Mouse (Mus musculus): ENCODE data around the gene Txndc11.
A peak's percentile ranks its signal among the peaks of the same experiment; 100 is the strongest.
"Not testable (repeated sequence)": the region's sequence is repeated elsewhere in the genome, so short reads cannot be mapped to it uniquely, and the experiment has no call there.

Txndc11 gene

DNA sequence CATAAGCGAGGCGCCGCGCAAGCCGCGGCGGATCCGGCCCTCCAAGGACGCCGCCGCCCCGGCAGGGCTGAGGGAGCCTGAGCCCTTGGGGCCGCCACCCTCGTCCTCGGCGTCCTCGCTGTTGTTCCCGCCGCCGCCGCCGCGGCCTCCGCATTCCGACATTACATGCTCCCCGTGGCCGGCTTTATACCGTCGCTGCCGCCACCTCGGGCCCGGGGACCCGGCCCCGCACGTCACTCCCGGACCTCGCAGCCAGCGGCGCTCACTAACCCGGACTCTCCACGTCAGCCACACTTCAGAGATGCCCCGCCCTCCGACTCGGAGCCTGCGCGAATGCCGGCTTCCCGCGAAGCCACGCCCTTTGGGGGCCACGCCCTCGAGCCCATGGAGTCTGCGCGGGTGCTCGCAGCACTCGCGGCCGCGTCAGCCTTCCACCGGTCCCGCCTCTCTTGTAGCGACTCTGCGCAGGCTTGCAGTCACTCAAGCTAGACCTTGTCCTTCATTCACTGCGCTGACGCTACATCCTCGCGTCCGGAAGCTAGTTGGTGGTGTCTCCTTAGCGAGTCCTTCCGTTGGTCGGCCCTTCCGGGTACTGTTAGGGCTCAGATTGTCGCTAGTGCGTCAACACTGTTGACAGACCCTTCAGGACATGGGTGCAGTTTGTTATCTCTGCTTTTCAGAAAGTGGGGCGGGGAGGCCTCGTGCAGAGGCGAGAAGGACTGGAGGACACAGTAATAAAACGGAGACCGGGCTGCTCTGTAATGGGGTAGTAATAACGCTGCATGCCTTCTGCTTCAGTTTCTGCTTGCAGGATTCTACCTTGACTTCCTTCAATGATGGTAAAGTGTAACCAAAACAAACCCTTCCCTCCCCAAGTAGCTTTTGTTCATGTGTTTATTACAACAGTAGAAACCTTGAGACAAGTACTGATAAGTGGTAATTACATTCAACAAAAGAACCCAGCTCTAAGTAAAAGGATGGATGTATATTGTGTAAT, at the start of gene Txndc11:
Txndc11 (minus strand) TSS at position 303 of the 997 bp plus-strand sequence.
- DNase-seq (ENCODE audit: low spot score in 2 of 2) = peak; percentile 100

DNA sequence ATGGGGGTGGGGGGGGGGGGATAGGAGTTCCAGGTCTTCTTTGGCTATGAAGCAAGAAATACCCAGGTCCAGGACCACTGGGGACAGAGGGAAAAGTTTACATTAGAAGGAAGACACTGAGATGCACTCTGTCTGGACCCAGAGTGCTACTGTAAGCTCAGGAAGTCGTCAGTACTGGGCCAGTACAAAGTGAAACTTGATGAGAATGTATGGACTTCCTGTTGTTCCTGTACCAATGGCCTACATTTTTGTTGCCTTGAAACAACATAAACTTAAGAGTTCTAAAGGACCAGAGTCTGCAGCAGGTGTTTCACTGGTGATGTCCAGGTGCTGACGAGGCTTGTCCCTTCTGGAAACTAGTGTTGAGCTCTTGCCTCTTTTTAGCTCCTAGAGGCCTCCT, 43.0 kb upstream of the Txndc11 start:
- no peak for DNase-seq (ENCODE audit: low spot score in 2 of 2)

DNA sequence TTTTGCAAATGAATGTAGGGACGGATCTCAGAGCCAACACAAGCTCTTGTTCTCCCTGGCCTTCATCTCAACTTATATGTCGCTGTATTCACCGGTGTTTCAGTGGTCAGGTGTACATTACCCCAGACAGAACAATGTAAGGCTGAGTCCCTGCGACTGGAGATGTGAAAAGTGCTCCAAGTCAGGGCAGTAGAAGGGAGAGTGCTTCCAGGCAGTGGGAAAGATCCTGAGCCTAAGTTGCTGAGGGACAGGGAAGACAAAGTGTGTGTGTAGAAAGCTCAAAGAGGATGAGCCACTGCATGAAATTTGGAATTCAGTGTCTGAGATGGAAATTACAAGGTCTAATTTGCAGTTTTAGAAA, 42.4 kb upstream of the Txndc11 start:
- DNase-seq (ENCODE audit: low spot score in 2 of 2) = no peak

DNA sequence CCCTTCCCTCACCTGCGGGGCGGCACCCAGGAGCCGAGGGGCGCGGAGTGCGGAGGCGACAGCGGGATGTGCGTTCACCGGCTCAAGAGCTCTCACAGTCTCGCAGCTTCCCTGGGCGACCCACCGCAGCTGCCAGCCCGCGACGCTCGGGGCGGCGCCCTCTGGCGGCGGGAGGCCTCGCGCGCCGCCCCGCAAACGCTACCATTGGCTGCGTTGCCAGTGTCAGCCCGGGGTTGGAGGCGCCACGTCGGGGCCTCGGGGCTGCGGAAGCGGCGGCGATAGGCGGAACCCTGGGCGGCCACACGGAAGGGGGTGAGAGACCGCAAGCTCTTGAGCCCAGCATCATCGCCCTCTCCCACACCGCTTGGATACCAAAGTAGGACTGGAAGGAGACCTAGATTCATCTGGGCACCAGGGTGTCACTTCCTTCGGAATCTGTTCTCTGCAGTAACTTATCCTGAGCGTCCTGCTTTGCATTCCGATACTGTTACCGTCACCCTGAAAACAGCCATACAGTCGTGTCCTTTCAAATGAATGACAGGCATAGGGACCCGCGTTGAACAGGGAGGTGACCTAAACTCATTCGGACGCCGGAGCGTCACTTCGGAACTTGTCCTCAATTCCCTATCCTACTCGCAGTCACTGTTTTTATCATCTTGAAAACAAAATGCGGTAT, 41.9 kb upstream of the Txndc11 start, which contains the start of gene Zc3h7a:
Zc3h7a (minus strand) TSS at position 186 of the 676 bp plus-strand sequence.
- peak; percentile 82 to 92 for DNase-seq (ENCODE audit: low spot score in 2 of 2)

DNA sequence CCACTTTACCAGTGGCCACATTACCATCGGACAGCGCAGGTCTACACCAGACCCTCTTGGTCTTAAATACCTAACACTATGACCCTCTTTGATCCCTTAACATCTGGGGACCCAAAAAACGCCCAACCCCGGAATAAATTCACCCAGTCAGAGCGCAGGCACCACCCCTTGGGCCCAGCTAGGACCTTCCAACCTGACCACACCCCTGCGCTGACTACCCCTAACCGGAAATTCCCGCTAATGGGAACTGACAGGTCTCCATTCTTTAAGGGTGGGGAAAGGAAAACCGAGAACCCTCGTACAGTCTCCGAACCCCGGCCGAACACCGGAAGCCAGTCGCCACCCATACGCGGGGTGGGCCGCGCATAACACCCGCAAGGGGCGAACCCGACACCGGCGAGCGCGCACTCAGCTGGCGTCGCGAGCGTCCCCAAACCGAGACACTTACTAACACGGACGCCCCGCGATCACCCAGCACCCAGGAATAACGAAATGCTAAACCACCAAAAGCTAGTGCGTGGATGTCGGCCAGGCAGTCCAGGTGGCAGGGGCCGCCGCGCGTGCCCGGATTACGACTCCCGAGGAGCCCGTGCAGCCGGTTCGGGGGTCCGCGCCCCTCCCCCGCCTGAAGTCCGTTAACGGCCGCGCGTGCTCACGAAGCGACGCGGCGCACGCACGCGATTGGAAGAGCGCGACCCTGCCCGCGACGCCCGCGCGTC, 41.2 kb upstream of the Txndc11 start:
- DNase-seq (ENCODE audit: low spot score in 2 of 2) = peak; percentile 63 to 69

DNA sequence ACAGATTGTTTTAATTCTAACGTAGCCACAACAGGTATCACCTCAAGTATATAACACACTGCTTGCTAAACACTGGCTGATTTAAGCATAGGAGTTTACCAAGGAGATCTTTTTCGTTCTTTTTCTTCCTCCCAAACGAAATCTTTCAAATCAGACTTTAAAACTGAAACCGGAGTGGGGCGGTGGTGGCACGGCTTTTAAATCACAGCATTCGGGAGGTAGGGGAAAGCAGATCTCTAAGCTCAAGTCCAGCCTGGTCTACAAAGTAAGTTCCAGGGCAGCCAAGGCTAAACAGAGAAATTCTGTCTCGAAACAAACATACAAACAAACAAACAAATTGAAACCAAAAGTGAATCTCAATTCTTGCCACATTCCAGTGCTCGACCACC, 40.6 kb upstream of the Txndc11 start:
- no peak for DNase-seq (ENCODE audit: low spot score in 2 of 2)

DNA sequence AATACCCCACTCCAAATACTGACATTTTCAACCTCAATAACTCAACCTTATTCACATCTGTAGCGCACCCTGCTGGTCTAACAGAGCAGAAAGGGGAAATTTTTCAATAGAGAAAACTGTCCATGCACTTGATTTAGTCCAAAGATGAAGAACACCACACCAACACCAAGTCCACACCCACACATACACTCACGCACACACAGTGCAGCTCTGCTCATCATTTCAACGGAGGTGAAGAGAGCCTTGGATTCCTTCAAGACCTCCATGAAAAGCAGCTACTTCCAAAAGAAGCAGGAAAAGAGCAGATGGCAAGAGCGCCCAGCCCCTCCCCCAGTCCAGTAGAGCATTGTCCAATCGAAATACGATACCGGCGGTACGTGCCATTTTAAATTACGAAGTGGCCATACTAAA, 40.2 kb upstream of the Txndc11 start:
- DNase-seq (ENCODE audit: low spot score in 2 of 2) = peak; percentile 41 to 48

DNA sequence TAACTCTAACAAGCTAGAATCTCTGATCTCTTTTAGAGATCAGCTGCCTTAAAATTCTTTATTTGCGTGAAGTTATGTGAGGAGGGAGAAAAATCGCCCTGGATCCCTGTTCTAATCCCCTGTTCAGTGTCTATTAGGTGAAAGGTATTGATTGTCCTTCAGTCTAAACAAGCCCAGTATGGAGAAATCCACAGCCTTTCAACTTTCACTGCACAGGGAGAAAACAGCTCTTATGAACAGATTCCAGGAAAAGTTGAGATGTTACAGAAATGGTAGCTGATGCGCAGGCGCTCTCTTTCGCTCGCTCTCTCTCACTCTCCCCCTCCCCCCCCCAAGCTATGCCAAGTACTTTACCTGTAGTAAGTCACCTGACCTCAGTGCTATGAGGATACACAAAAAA, 37.2 kb upstream of the Txndc11 start:
- DNase-seq (ENCODE audit: low spot score in 2 of 2) = no peak

DNA sequence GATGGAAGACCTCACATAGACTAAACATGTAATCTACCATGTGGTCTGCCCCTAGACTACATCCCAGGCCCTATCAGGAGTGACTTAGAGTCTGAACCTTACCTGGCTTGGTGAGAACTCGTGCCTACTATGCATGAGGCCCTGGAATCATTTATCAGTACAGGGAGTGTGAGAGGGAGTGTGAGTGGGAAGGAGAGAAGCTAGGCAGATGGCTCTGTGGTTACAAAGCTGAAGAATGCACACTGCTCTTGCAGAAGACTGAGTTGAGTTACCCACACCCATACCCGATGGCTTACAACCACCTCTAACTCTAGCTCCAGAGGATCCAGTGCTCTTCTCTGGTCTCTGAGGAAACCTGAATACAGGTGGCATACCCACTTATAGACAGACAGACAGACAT, 32.0 kb upstream of the Txndc11 start:
- DNase-seq (ENCODE audit: low spot score in 2 of 2) = no peak

DNA sequence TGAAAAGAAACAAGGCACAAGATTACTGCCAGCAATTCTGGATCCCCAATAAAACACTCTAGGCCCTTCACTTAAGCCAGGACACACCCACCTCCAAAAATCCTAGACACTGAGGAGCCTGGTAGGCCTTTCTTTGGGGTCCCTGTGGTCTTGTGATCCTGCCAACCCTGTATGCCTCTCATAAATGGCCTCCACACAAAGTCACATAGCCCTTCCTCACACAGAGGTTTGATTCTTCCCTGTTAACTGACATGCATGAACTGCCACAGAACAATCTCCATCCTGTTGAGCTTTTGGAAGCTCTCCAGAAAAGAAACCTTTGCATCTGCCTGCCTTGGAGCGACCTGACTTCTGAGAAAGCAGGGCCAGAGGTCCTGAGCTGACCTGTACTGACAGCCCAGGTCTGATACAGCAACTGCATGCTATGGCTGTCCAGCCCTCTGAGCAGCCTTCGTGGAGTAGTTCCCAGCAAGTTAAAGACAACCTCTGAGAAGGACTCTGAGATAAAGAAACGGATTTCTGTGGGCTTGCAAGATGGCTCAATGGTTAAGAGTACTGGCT, 30.3 kb upstream of the Txndc11 start:
- DNase-seq (ENCODE audit: low spot score in 2 of 2) = no peak

DNA sequence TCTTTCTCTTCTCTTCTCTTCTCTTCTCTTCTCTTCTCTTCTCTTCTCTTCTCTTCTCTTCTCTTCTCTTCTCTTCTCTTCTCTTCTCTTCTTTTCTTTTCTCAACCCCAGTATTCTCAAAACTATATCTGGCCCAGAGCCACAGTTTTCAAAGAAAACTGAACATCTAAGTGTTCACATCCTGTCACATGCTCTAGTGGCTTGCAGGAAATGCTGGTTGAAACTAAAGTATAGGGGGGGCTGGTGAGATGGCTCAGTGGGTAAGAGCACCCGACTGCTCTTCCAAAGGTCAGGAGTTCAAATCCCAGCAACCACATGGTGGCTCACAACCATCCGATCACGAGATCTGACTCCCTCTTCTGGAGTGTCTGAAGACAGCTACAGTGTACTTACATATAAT, 23.3 kb upstream of the Txndc11 start:
- not testable (repeated sequence) for DNase-seq (ENCODE audit: low spot score in 2 of 2)

DNA sequence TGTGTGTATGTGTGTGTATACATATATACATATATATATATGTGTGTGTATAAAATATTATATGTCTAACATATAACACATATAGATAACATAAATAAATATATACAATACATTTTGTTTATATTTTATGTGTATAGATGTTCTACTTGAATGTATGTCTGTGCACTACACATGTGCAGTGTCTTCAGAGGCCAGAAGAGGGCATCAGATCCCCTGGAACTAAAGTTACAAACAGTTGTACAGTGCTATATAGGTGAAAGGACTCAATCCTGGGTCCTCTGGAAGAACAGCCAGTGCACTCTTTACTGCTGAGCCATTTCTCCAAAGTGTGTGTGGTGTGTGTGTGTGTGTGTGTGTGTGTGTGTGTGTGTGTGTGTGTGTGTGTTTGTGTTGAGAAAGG, 20.1 kb upstream of the Txndc11 start:
- DNase-seq (ENCODE audit: low spot score in 2 of 2) = no peak

DNA sequence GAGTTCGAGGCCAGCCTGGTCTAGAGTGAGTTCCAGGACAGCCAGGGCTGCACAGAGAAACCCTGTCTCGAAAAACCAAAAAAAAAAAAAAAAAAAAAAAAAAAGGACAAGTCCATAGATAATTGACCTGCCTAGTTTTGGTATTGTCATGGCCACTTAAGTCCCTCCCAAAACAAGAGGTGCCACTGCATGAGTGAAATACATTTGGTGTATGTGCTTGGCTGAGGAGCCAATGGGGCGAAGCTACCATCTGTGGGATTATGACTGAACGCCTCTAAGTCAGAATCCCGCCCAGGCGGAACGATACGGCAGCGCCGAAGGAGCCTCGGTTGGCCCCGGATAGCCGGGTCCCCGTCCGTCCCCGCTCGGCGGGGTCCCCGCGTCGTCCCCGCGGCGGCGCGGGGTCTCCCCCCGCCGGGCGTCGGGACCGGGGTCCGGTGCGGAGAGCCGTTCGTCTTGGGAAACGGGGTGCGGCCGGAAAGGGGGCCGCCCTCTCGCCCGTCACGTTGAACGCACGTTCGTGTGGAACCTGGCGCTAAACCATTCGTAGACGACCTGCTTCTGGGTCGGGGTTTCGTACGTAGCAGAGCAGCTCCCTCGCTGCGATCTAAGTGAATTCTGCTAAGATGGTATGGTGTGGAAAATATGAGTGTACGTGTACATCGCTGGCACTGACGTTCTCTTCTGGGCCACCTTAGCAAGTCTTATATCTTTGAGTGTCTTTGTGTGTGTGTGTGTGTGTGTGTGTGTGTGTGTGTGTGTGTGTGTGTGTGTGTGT, 9.4 kb upstream of the Txndc11 start:
- DNase-seq (ENCODE audit: low spot score in 2 of 2) = peak; percentile 100

DNA sequence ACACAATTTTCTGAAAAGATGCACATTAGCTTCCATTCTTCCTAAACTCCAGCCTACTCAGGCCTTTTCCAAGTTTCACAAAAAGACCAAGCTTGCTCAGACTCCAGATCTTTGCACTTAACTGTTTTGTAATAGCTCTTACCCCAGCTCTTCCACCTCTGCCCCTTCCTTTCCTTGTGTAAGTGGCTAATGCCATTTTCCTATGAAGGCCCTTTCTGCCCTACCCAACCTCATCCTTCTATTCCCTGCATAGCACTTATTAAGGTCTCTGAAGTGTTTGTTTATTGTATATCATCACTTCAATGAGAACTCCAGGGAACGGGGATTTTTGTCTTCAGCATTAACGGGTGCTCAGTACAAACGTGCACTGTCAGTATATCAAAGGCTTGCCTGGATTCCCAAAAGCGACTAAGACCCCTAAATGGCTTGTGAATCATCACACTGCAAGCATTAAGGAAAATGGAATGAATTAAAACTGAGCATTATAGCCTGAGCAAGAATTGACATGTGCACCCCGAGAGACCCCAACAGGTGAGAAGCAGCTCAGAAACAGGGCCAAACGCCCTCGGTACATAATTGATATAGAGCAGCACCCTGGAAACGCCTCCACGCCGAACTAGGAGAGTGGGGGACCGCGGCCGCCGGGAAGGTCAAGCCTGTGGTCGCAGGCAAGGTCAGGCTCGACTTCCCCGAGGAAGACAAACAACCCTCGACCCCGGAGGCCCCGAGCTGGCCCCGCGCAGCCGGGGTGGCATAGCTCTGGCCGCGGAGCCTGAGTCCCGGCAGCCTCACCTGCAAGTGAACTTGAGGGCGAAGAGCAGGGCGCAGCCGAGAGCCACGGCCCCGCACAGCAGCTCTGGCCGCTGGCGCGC, 738 bp downstream of the Txndc11 start:
- DNase-seq (ENCODE audit: low spot score in 2 of 2) = no peak

DNA sequence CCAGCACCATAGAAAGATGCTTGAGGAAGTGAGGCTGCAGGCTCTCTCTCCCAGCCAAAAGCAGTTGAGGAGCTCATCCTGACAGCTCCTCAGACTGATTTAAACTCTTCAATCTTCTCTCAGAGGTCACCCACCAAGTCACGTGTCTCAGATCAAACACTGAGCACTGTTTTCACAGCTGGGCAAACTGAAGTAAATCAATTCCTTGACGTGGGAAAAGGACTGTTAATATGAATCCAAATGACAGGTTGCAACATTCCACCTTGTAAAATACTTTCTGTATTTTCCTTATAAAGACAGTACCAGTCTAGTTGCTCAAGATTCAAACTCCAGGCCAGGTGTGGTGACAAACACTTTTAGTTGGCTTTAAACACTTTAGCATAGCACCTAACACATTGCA, 1.6 kb downstream of the Txndc11 start:
- DNase-seq (ENCODE audit: low spot score in 2 of 2) = no peak

DNA sequence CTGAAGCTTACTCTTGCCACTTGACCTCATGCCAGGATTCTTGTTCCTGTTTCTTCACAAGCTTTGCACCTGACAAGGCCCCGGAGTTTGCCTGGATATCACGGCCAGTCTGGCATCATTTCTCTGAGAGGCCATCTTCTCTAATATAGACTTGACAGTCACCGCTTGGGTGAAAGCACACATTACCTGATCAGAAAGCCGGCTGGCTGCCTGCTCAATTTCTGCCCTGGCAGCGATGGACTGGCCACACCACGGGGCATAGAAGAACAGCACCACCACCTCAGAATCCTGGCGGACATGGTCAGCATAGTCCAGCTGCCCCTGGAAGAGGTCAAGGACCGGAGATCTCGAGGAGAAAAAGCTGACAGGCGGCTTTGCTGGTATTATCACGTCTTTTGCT, 6.1 kb downstream of the Txndc11 start:
- no peak for DNase-seq (ENCODE audit: low spot score in 2 of 2)

DNA sequence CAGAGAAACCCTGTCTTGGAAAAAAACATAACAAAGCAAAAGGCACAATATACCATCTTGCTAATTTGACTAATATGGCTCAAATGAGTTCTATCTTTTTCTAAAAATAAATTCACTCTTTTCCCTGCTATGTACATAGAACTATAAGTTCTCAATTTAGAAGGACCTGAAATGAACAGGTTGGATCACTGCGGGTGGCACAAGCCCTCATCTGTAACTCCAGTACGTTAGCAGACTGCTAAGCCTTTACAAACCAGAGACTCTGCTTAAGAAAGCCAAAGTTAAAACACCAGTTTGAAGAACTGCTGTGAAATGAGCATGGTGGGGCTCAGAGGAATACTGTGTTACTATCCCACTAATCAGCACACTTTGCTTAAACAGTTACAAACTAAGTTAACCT, 9.1 kb downstream of the Txndc11 start:
- DNase-seq (ENCODE audit: low spot score in 2 of 2) = no peak

DNA sequence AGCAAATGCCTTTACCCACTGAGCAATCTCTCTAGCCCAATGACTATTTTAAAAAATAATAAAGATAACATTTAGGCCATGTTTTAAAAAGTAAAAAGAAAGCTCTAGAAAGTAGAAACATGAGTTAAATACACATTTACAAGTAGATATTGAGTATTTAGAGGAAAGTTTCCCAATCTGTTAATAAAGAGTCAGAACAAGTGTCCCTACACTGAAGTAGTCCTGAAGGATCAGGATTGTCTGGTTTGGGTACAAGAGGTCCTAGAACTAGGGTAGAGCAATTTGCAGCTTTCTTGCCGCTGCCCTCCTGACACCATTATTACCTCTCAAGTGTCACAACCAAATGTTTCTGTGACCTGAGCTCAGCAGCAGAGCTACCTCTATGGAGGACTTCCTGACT, 10.3 kb downstream of the Txndc11 start:
- no peak for DNase-seq (ENCODE audit: low spot score in 2 of 2)

DNA sequence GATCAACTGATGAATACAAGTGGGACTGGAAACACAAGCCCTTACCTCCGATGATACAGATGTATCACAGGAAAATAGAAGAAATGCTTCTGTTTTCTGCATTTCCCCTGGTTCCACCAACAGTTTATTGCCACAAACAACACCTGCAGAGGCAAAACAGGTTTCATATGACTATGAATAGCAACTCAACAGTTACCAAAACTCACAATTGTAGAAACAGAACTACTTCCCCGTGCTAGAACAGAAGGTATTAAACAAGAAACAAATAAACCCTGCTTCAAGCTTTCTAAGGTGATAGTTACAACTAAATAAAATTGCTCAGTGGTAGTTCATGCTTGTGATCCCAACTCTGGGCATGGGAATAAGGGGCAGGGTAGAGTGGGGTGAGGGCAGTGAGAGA, 11.8 kb downstream of the Txndc11 start:
- no peak for DNase-seq (ENCODE audit: low spot score in 2 of 2)

DNA sequence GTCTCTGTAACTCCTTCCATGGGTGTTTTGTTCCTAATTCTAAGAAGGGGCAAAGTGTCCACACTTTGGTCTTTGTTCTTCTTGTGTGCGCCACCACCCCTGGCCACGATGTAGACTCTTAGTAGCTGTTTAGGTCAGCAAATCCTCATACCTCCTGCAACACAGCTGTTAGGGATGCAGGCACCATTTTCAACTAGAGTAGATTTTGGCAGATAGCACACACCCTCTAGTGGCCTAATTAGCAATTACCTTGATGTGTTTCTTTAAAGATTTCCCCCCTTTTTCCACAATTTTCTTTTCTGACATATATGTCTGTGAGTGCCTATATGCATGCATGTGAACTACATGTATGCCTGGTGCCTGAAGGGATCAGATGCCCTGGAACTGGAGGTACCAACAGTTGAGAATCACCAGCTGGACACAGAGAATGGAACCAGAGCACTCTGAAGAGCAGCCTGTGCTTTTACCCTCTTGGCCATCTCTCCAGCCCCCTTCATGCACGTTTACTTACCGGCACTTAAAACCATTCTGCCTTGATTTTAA, 25.2 kb downstream of the Txndc11 start:
- DNase-seq (ENCODE audit: low spot score in 2 of 2) = no peak

Measured in urinary bladder, postnatal 36 days (tissue).